Mouse (Mus musculus) bone marrow, adult 2 months (tissue): ENCODE measurements around the gene Sergef.

Source experiments
- CTCF ChIP-seq: fragments of 200-500 bp; IDR thresholded peaks from 2 replicates; pipeline ENCODE4 v1.5.1; 2011; ENCODE audit warnings: low read length, control low read depth; ENCODE audit not compliant: control insufficient read depth, insufficient read depth
- POLR2A ChIP-seq: fragments of 200-500 bp; IDR thresholded peaks from 2 replicates; pipeline ENCODE4 v1.6.1; 2011; ENCODE audit warnings: low read depth, mild to moderate bottlenecking, control low read depth, low read length, borderline replicate concordance; ENCODE audit not compliant: control insufficient read depth

DNA sequence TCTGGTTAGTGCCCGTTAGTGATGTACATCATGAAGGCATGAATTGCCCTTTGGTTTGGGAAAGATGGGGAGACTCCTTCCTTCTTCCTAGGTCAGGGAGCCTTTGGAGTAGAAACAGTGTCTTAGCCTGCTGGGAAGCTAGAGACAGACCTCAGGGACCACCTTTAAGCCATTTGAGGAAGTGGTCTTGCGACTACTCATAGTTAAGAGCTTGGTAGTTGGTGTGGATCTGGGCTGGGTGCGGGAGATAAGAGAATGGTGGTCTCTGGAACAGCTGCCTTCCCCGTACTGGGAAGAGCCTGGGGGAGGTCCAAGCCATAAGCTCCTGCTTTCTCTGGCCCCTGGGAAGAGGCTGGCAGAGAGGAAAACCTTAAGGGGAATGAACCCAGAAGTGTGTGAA is 241.0 kb downstream of the Sergef start:
- TF ChIP-seq POLR2A (no peak), CTCF (no peak)
